Comparison of ENCODE assay signal across 8 mouse cellular contexts in genomic region chr4:139381452-139381845, GRCm38 (mm10). TPM values are rescaled to one million over a fixed set of nuclear protein-coding genes. Genes with fewer than 3 reads are reported as not detected.
DNase-seq lines count a peak whose midpoint lies in the region; ATAC-seq lines count a peak whose summit lies in the region.

No protein-coding gene starts in this region.

- H3K9me3 ChIP-seq in lung, embryonic 15.5 days, result no peaks in the 10 kb centered on the region
- no peaks in the 10 kb centered on the region for H3K9me3 ChIP-seq in embryonic facial prominence, embryonic 15.5 days (replicated peaks)
- no peaks in the 10 kb centered on the region for H3K9me3 ChIP-seq in limb, embryonic 13.5 days
- H3K9me3 ChIP-seq in stomach, embryonic 15.5 days, result no peaks in the 10 kb centered on the region

- no peak for ATAC-seq in lung, embryonic 15.5 days (ENCODE audit: borderline replicate concordance, extremely low read depth, low FRiP score, low TSS enrichment)
- ATAC-seq in embryonic facial prominence, embryonic 15.5 days (ENCODE audit: insufficient number of reproducible peaks, low FRiP score, low TSS enrichment, low read depth), result no peak
- no peak for ATAC-seq in limb, embryonic 13.5 days (ENCODE audit: low FRiP score, low read depth)
- ATAC-seq in stomach, embryonic 15.5 days (ENCODE audit: insufficient read depth, low FRiP score, low read depth), result no peak
- no peak for ATAC-seq in megakaryocyte-erythroid progenitor cell, adult 5-6 weeks (replicated peaks; ENCODE audit: low FRiP score, low TSS enrichment, poor library complexity, severe bottlenecking)

- WGBS in lung, embryonic 15.5 days, result 34% methylated on average over 4 of the region's 4 CpGs
- WGBS in embryonic facial prominence, embryonic 15.5 days, result 44% methylated on average over 4 of the region's 4 CpGs
- 48% methylated on average over 4 of the region's 4 CpGs for WGBS in limb, embryonic 13.5 days
- 40% methylated on average over 4 of the region's 4 CpGs for WGBS in stomach, embryonic 15.5 days

- H3K4me1 ChIP-seq in lung, embryonic 15.5 days, result peaks cover 30% of the 10 kb centered on the region
- peaks cover 25% of the 10 kb centered on the region for H3K4me1 ChIP-seq in embryonic facial prominence, embryonic 15.5 days
- peaks cover 20% of the 10 kb centered on the region for H3K4me1 ChIP-seq in limb, embryonic 13.5 days
- peaks cover 23% of the 10 kb centered on the region for H3K4me1 ChIP-seq in stomach, embryonic 15.5 days

- H3K4me2 ChIP-seq in lung, embryonic 15.5 days, result peak overlapping the region; percentile 82
- H3K4me2 ChIP-seq in embryonic facial prominence, embryonic 15.5 days (replicated peaks), result peak overlapping the region; percentile 84
- H3K4me2 ChIP-seq in limb, embryonic 13.5 days (replicated peaks), result peak overlapping the region; percentile 96
- H3K4me2 ChIP-seq in stomach, embryonic 15.5 days, result peak overlapping the region; percentile 89

- H3K9ac ChIP-seq in lung, embryonic 15.5 days, result peak overlapping the region; percentile 77
- H3K9ac ChIP-seq in embryonic facial prominence, embryonic 15.5 days, result peak overlapping the region; percentile 69
- peak overlapping the region; percentile 89 for H3K9ac ChIP-seq in limb, embryonic 13.5 days
- peak overlapping the region; percentile 76 for H3K9ac ChIP-seq in stomach, embryonic 15.5 days

- H3K36me3 ChIP-seq in lung, embryonic 15.5 days, result peaks cover 14% of the 10 kb centered on the region
- 0 out of 2 replicates have a peak, but pooled peaks cover 12% of the 10 kb centered on the region for H3K36me3 ChIP-seq in embryonic facial prominence, embryonic 15.5 days
- peaks cover 18% of the 10 kb centered on the region for H3K36me3 ChIP-seq in limb, embryonic 13.5 days
- H3K36me3 ChIP-seq in stomach, embryonic 15.5 days, result no peaks in the 10 kb centered on the region

- H3K27me3 ChIP-seq in lung, embryonic 15.5 days, result no peaks in the 10 kb centered on the region
- H3K27me3 ChIP-seq in embryonic facial prominence, embryonic 15.5 days, result no peaks in the 10 kb centered on the region
- H3K27me3 ChIP-seq in limb, embryonic 13.5 days, result no peaks in the 10 kb centered on the region
- H3K27me3 ChIP-seq in stomach, embryonic 15.5 days (replicated peaks), result no peaks in the 10 kb centered on the region

- DNase-seq in lung, postnatal 25 days (ENCODE audit: low spot score), result no peak
- no peak for DNase-seq in c-Kit-positive CD71-positive TER-119-positive erythroid progenitor cells, embryonic 14.5 days (ENCODE audit: low spot score)
- no peak for DNase-seq in right cerebral cortex, adult 2 months (ENCODE audit: low spot score in 2 of 2)

- H3K27ac ChIP-seq in lung, embryonic 15.5 days, result no peak overlapping the region
- H3K27ac ChIP-seq in embryonic facial prominence, embryonic 15.5 days (replicated peaks), result no peak overlapping the region
- H3K27ac ChIP-seq in limb, embryonic 13.5 days, result no peak overlapping the region
- H3K27ac ChIP-seq in stomach, embryonic 15.5 days, result no peak overlapping the region

- H3K4me3 ChIP-seq in lung, embryonic 15.5 days, result peak overlapping the region; percentile 67
- peak overlapping the region; percentile 71 for H3K4me3 ChIP-seq in embryonic facial prominence, embryonic 15.5 days (replicated peaks)
- H3K4me3 ChIP-seq in limb, embryonic 13.5 days, result peak overlapping the region; percentile 89
- peak overlapping the region; percentile 93 for H3K4me3 ChIP-seq in stomach, embryonic 15.5 days (replicated peaks)

RNA-seq across cellular contexts. Expression of gene Ubr4, which starts 29.0 kb away (rescaled TPM):
- 64.5 and 68.4 TPM in 2 replicates for polyA plus RNA-seq in lung, embryonic 15.5 days (2015; fragmentation: Nextera tagmentation; extraction: Ambion mirVana)
- polyA plus RNA-seq in embryonic facial prominence, embryonic 15.5 days (2015; fragmentation: Nextera tagmentation; extraction: Ambion mirVana), result 69.5 and 71.4 TPM in 2 replicates
- 75.6 and 78.3 TPM in 2 replicates for polyA plus RNA-seq in limb, embryonic 13.5 days (2015; fragmentation: Nextera tagmentation; extraction: Ambion mirVana)
- polyA plus RNA-seq in stomach, embryonic 15.5 days (2015; fragmentation: Nextera tagmentation; extraction: Ambion mirVana), result 59.4 and 70.2 TPM in 2 replicates
- total RNA-seq in megakaryocyte-erythroid progenitor cell, adult 5-6 weeks (2014; fragmentation: Nextera tagmentation), result 164 and 201 TPM in 2 replicates
- 78.1 and 79.4 TPM in 2 replicates for total RNA-seq in megakaryocyte-erythroid progenitor cell, adult 5-6 weeks (2017)

RNA-seq across cellular contexts. Expression of gene Emc1, which starts 29.1 kb away (rescaled TPM):
- 31.9 and 33.6 TPM in 2 replicates for polyA plus RNA-seq in lung, embryonic 15.5 days (2015; fragmentation: Nextera tagmentation; extraction: Ambion mirVana)
- polyA plus RNA-seq in embryonic facial prominence, embryonic 15.5 days (2015; fragmentation: Nextera tagmentation; extraction: Ambion mirVana), result 23.4 and 26.7 TPM in 2 replicates
- 22.8 and 28.0 TPM in 2 replicates for polyA plus RNA-seq in limb, embryonic 13.5 days (2015; fragmentation: Nextera tagmentation; extraction: Ambion mirVana)
- 22.6 and 27.8 TPM in 2 replicates for polyA plus RNA-seq in stomach, embryonic 15.5 days (2015; fragmentation: Nextera tagmentation; extraction: Ambion mirVana)
- total RNA-seq in megakaryocyte-erythroid progenitor cell, adult 5-6 weeks (2014; fragmentation: Nextera tagmentation), result 30.4 and 34.5 TPM in 2 replicates
- 23.9 and 55.9 TPM in 2 replicates for total RNA-seq in megakaryocyte-erythroid progenitor cell, adult 5-6 weeks (2017)

RNA-seq across cellular contexts. Expression of gene Mrto4, which starts 29.1 kb away (rescaled TPM):
- 117 and 118 TPM in 2 replicates for polyA plus RNA-seq in lung, embryonic 15.5 days (2015; fragmentation: Nextera tagmentation; extraction: Ambion mirVana)
- polyA plus RNA-seq in embryonic facial prominence, embryonic 15.5 days (2015; fragmentation: Nextera tagmentation; extraction: Ambion mirVana), result 103 and 108 TPM in 2 replicates
- 118 and 119 TPM in 2 replicates for polyA plus RNA-seq in limb, embryonic 13.5 days (2015; fragmentation: Nextera tagmentation; extraction: Ambion mirVana)
- polyA plus RNA-seq in stomach, embryonic 15.5 days (2015; fragmentation: Nextera tagmentation; extraction: Ambion mirVana), result 99.6 and 116 TPM in 2 replicates
- 200 and 273 TPM in 2 replicates for total RNA-seq in megakaryocyte-erythroid progenitor cell, adult 5-6 weeks (2014; fragmentation: Nextera tagmentation)
- 118 and 136 TPM in 2 replicates for total RNA-seq in megakaryocyte-erythroid progenitor cell, adult 5-6 weeks (2017)
